Mouse (Mus musculus) gastrocnemius, adult 8-10 months (tissue): ENCODE results near the gene P4ha3. TPM values are rescaled to one million over a fixed set of nuclear protein-coding genes. Genes with fewer than 3 reads are reported as not detected.
"Not testable (repeated sequence)": the region's sequence is repeated elsewhere in the genome, so short reads cannot be mapped to it uniquely, and the experiment has no call there.

Experiments used
- DNase-seq, 2 experiments: peaks; one replicate each; pipeline ENCODE4 v3.0.0; 2022; ENCODE audit warnings: low spot score in 2 of 2
- total RNA-seq, 4 experiments: library from RNA; stranded (reverse); gene quantifications; 2 replicates each; pipeline ENCODE4 v1.2.4; 2022

Gene P4ha3
- under 1 TPM in 1 of 4 experiments, not detected in 3; 0.12 TPM for total RNA-seq

GRCm38 (mm10) chr7:100285383-100285782 lies at the start of gene P4ha3:
TSS of gene P4ha3 (plus strand) at chr7:100285520.
- no peak for DNase-seq

- no peak for DNase-seq
These were observed 47.0 kb upstream of the P4ha3 start for GRCm38 (mm10) chr7:100238271-100238670.

GRCm38 (mm10) chr7:100240601-100241000 lies 44.7 kb upstream of the P4ha3 start:
- no peak for DNase-seq

DNA sequence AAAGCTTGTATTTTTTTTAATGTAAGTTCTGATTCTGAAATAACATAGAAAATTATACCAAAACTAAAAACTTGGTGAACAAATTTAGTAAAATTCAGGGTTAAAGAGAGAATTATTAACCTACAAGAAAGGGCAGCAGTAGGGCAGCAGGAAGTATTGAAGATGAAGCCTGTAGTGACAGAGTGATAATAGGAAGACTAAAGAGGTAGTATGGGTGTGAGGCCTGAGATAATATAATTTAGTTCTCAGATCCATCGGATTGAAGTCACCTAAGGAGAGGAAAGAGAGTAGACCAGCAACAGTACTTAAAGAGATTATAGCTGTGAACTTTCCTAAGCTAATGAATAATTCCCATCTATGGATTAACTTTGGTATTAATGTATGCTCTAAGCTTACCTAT lies 42.3 kb upstream of the P4ha3 start:
- no peak for DNase-seq

DNA sequence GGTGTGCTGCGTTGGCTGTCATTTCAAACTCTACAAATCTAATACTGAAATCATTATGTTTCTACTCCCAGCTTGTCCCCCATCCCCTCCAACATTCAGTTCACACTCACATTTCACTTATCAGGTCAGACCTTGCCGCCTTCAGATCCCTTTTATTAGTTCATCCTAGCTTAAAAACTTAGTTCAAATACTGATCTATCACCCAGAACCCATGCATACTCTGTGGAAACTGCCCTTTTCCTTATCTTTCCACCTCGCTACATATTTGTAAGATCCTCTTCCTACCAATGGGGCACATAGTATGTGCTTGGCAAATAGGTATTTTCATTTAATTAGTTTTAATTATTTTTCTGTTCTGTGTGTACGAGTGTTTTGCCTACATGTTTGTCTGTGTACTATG lies 41.1 kb upstream of the P4ha3 start:
- no peak for DNase-seq

GRCm38 (mm10) chr7:100245176-100245575 lies 40.1 kb upstream of the P4ha3 start:
- peak in 1 of 2 experiments; percentile 28 for DNase-seq

- no peak for DNase-seq
These were observed 34.7 kb upstream of the P4ha3 start for GRCm38 (mm10) chr7:100250667-100251066.

- DNase-seq = no peak
These were observed 23.0 kb upstream of the P4ha3 start for GRCm38 (mm10) chr7:100262350-100262749.

- DNase-seq = not testable (repeated sequence)
These were observed 20.4 kb upstream of the P4ha3 start for GRCm38 (mm10) chr7:100264934-100265333.

DNA sequence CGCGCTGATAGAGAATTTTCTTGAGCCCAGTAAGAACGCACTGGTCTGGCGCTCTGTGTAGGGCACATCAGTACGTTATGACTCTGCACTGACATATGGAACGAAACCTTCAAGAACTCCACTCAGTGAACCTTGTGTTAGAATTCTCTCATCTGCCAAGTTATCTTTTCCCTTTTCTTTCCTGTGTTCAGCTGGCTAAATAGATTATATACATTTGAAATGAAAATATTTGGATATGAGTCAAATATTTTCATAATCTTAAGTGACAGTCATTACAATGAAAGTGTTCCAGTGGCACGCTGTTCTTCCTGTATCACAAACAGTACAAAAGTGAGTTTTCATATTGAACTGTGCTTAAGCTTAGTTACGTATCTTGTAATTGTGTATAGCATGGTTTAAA lies 13.0 kb upstream of the P4ha3 start:
- DNase-seq = no peak

GRCm38 (mm10) chr7:100274507-100274906 lies 10.8 kb upstream of the P4ha3 start:
- no peak for DNase-seq

- no peak for DNase-seq
These were observed 8.9 kb upstream of the P4ha3 start for GRCm38 (mm10) chr7:100276397-100276796.

DNA sequence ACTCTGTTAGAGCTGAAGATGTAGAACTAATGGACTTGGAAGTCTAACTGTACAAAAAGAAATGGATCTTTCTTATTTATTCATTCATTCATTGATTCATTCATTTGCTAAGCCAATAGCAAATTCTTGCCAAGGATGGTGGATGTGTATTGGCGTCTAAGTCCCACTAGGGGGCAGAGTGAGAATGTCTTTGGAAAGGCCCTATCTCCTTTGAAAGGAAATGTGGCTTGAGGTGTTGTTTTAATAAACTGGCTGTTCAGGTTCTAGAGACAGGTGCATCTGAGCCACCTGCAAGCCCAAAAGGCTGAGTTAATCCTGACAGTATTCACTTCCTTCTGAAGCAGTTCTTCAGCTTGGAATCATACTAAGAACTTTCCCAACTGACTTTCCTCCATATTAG lies 5.5 kb upstream of the P4ha3 start:
- no peak for DNase-seq

GRCm38 (mm10) chr7:100281596-100281995 lies 3.7 kb upstream of the P4ha3 start:
- DNase-seq = no peak

GRCm38 (mm10) chr7:100283298-100283697 lies 2.0 kb upstream of the P4ha3 start:
- no peak for DNase-seq

DNA sequence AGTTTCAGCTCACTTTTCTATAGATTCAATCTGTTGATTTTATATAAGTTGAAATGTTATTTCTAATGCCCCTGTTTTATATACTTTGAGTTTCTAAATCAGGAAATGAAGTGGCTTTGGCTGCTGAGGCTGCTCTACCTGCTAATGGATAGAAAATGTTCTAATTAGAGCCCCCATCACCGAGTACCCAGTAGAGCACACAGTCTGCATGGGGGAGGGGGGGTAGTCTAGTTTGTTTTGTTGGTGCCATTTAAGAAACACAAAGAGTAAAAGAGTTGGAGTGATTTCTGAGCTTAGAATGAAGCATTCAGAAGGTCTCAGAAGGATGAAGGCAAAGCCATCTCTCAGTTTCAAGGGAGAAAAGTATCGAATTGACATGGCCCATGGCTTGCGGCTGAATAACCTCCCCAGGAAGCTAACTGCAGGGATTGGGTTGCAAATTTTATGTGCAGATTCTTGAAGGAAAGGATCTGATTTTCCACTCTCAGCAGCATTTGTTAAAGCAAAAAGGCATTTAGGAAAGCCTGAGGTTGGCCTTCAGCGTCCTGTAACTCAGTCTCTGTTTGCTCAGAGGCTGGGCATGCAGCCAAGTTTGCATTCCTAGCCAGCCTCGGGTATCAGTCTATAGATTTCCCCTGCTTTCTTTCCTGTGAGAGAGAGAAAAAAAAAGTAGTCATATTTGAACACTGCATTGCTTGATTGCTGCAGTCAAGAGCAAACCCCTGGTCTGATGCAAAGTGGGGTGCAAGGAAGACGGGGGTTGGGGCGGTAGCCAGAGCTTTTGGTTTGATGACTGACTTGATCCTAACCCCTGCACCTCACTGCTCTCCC lies 2.6 kb downstream of the P4ha3 start:
- DNase-seq = no peak

DNA sequence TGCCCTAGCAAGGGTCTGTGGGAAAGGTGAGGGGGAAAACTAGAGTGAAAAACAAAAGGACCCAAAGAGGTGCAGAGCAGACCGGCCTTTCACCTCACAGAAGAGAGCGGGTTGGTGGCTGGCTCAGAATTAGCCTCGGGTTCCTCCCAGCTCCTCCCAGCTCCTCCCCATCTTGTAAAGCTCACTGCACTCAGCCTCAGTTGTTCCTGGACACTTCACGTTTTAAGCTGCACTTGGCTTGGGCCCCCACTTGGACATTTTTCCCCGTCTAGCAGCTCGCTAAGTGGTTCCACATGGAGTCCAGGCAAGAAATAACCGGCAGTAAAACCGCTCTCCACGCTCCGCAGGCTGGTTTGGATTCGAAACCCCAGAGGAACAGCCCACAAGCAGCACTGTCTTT lies 3.3 kb downstream of the P4ha3 start:
- peak in 1 of 2 experiments; percentile 26 for DNase-seq

GRCm38 (mm10) chr7:100293546-100293945 lies 8.2 kb downstream of the P4ha3 start:
- DNase-seq = no peak

GRCm38 (mm10) chr7:100295745-100296144 lies 10.4 kb downstream of the P4ha3 start:
- DNase-seq = no peak

GRCm38 (mm10) chr7:100296699-100297098 lies 11.4 kb downstream of the P4ha3 start:
- no peak for DNase-seq

- no peak for DNase-seq
These were observed 13.7 kb downstream of the P4ha3 start for GRCm38 (mm10) chr7:100298861-100299510.

GRCm38 (mm10) chr7:100301390-100301789 lies 16.1 kb downstream of the P4ha3 start:
- no peak for DNase-seq

GRCm38 (mm10) chr7:100302316-100302715 lies 17.0 kb downstream of the P4ha3 start:
- no peak for DNase-seq
